In the genomic region with DNA sequence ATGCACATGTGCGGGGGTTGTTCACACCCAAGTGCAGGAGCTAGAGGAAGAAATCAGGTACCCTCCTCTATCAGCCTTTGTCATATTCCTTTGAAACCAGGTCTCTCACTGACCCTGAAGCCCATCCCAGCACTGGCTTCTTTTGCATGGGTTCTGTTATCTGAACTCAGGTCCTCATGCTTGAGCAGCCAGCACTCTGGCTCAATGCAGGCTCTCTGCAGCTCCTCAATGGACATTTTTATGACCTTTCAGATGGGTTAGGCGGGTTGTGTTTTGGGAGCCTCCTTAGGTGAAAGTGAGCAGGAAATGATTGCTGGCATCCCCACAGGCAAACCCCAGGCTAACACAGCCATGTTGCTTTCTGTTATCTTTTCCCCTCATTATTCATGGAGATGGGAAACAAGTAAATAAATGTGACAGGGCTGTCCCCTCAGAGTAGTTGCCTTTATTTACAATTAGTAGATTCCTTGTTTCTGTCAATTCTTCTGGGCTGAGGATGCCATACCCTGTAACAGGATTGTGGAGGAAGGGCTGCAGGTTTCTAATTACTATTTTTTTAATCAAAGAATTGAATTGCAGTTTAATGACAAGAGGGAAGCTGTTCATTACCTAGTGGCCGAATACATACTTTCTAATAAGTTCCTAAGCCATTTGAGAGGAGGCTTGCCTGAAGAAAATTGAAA, we compare ENCODE assay signal across 12 mouse cellular contexts.
DNase-seq lines count a peak whose midpoint lies in the region; ATAC-seq and TF ChIP-seq lines count a peak whose summit lies in the region.
"Had no signal": no experiment of that assay in that cellular context is flagged by ENCODE, and none has a peak within 500 bp of the region (broad histone marks: within the 10 kb centered on the region; RNA-seq: fewer than 3 reads in every experiment).

No protein-coding gene starts in this region.

- H3K4me3 ChIP-seq in liver, postnatal 0 days (ENCODE audit: low read depth, low read length): no peak overlapping the region
- H3K4me3 ChIP-seq in forebrain, embryonic 11.5 days (ENCODE audit: low read depth, low read length): no peak overlapping the region
- H3K4me3 ChIP-seq in hindbrain, embryonic 14.5 days (replicated peaks; ENCODE audit: low read length): no peak overlapping the region
- no peak overlapping the region for H3K4me3 ChIP-seq in neural tube, embryonic 13.5 days
- no peak overlapping the region for H3K4me3 ChIP-seq in intestine, embryonic 16.5 days (ENCODE audit: low read length)
- no peak overlapping the region for H3K4me3 ChIP-seq in gastrocnemius, adult 2 months
- H3K4me3 ChIP-seq: myocyte; stomach, embryonic 15.5 days had no signal

- no peaks in the 10 kb centered on the region for H3K36me3 ChIP-seq in liver, postnatal 0 days (replicated peaks; ENCODE audit: insufficient read depth, low read length)
- no peaks in the 10 kb centered on the region for H3K36me3 ChIP-seq in forebrain, embryonic 11.5 days (ENCODE audit: control insufficient read depth, insufficient read depth, low read length)
- no peaks in the 10 kb centered on the region for H3K36me3 ChIP-seq in hindbrain, embryonic 14.5 days (replicated peaks; ENCODE audit: control insufficient read depth, insufficient read depth)
- no peaks in the 10 kb centered on the region for H3K36me3 ChIP-seq in neural tube, embryonic 13.5 days
- no peaks in the 10 kb centered on the region for H3K36me3 ChIP-seq in intestine, embryonic 16.5 days (ENCODE audit: control insufficient read depth, insufficient read depth, low read length)
- H3K36me3 ChIP-seq: stomach, embryonic 15.5 days had no signal

- H3K9me3 ChIP-seq in liver, postnatal 0 days (ENCODE audit: low read length): no peaks in the 10 kb centered on the region
- H3K9me3 ChIP-seq in forebrain, embryonic 11.5 days (ENCODE audit: control insufficient read depth, low read length): no peaks in the 10 kb centered on the region
- H3K9me3 ChIP-seq in hindbrain, embryonic 14.5 days (ENCODE audit: control insufficient read depth, low read length): no peaks in the 10 kb centered on the region
- no peaks in the 10 kb centered on the region for H3K9me3 ChIP-seq in neural tube, embryonic 13.5 days
- no peaks in the 10 kb centered on the region for H3K9me3 ChIP-seq in intestine, embryonic 16.5 days (ENCODE audit: control insufficient read depth, low read length)
- H3K9me3 ChIP-seq: stomach, embryonic 15.5 days had no signal

- no peak for ATAC-seq in liver, postnatal 0 days
- ATAC-seq in forebrain, embryonic 11.5 days (replicated peaks; ENCODE audit: low FRiP score): peak; percentile 35
- 0 out of 2 replicates have a peak, but pooled peaks have one; percentile 7 for ATAC-seq in hindbrain, embryonic 14.5 days (ENCODE audit: low FRiP score)
- ATAC-seq in neural tube, embryonic 13.5 days (ENCODE audit: low read depth): peak; percentile 40; the same call in 1 of the 2 replicates
- ATAC-seq in intestine, embryonic 16.5 days: no peak

- no peaks in the 10 kb centered on the region for H3K4me1 ChIP-seq in liver, postnatal 0 days (ENCODE audit: insufficient read depth)
- H3K4me1 ChIP-seq in forebrain, embryonic 11.5 days (replicated peaks; ENCODE audit: control insufficient read depth, insufficient read depth, low read length): 0 out of 2 replicates have a peak, but pooled peaks cover 3% of the 10 kb centered on the region
- peaks cover 12% of the 10 kb centered on the region; the same call in 1 of the 2 replicates for H3K4me1 ChIP-seq in hindbrain, embryonic 14.5 days (replicated peaks; ENCODE audit: control insufficient read depth, insufficient read depth, low read length)
- H3K4me1 ChIP-seq in neural tube, embryonic 13.5 days (replicated peaks): peaks cover 20% of the 10 kb centered on the region
- H3K4me1 ChIP-seq in intestine, embryonic 16.5 days (ENCODE audit: control insufficient read depth, insufficient read depth, low read length): no peaks in the 10 kb centered on the region
- H3K4me1 ChIP-seq: stomach, embryonic 15.5 days had no signal

- intact Hi-C loops in gastrocnemius, adult 2 months (cut with DNase I): no loop called here

- 46% methylated on average over 3 of the region's 3 CpGs for WGBS in liver, postnatal 0 days (ENCODE audit: insufficient replicate concordance)
- WGBS in forebrain, embryonic 11.5 days: 39% methylated on average over 3 of the region's 3 CpGs
- WGBS in hindbrain, embryonic 14.5 days: 30% methylated on average over 3 of the region's 3 CpGs
- 51% methylated on average over 3 of the region's 3 CpGs for WGBS in neural tube, embryonic 13.5 days
- 56% methylated on average over 3 of the region's 3 CpGs for WGBS in intestine, embryonic 16.5 days

- no peak overlapping the region for H3K4me2 ChIP-seq in liver, postnatal 0 days (ENCODE audit: low read depth, low read length)
- peak overlapping the region; percentile 18; the same call in 1 of the 2 replicates for H3K4me2 ChIP-seq in forebrain, embryonic 11.5 days (ENCODE audit: low read depth, low read length, severe bottlenecking)
- H3K4me2 ChIP-seq in hindbrain, embryonic 14.5 days (replicated peaks): peak overlapping the region; percentile 15; the same call in 1 of the 2 replicates
- peak overlapping the region; percentile 33; the same call in 1 of the 2 replicates for H3K4me2 ChIP-seq in neural tube, embryonic 13.5 days
- H3K4me2 ChIP-seq in intestine, embryonic 16.5 days (ENCODE audit: low read depth, low read length): no peak overlapping the region
- H3K4me2 ChIP-seq: stomach, embryonic 15.5 days had no signal

- TF ChIP-seq EP300 in liver, postnatal 0 days (IDR thresholded peaks at IDR 0.05; ENCODE audit: low read depth): no peak

- H3K27ac ChIP-seq in liver, postnatal 0 days (ENCODE audit: low read depth): peak overlapping the region; percentile 39; the same call in 1 of the 2 replicates
- H3K27ac ChIP-seq in forebrain, embryonic 11.5 days (ENCODE audit: low read depth, low read length): peak overlapping the region; percentile 78
- peak overlapping the region; percentile 86 for H3K27ac ChIP-seq in hindbrain, embryonic 14.5 days
- H3K27ac ChIP-seq in neural tube, embryonic 13.5 days (replicated peaks): peak overlapping the region; percentile 86
- H3K27ac ChIP-seq in intestine, embryonic 16.5 days (ENCODE audit: low read length): no peak overlapping the region
- H3K27ac ChIP-seq in gastrocnemius, adult 2 months: no peak overlapping the region
- H3K27ac ChIP-seq: stomach, embryonic 15.5 days had no signal

- no peak for DNase-seq in liver, postnatal 0 days
- no peak for DNase-seq in liver
- DNase-seq in forebrain, embryonic 11.5 days (ENCODE audit: low spot score): peak; percentile 46
- DNase-seq in hindbrain, embryonic 14.5 days (ENCODE audit: low spot score): no peak
- no peak for DNase-seq in urinary bladder, postnatal 10 days (ENCODE audit: low spot score)
- DNase-seq in gastrocnemius, adult 2 months: no peak
- DNase-seq: cerebellum, postnatal 25 days; heart, adult 18-20 months had no signal

- no peak overlapping the region for H3K9ac ChIP-seq in liver, postnatal 0 days (replicated peaks)
- no peak overlapping the region for H3K9ac ChIP-seq in forebrain, embryonic 11.5 days (ENCODE audit: low read length)
- no peak overlapping the region for H3K9ac ChIP-seq in hindbrain, embryonic 14.5 days
- no peak overlapping the region for H3K9ac ChIP-seq in neural tube, embryonic 13.5 days
- no peak overlapping the region for H3K9ac ChIP-seq in intestine, embryonic 16.5 days (ENCODE audit: low read depth, low read length)
- H3K9ac ChIP-seq: stomach, embryonic 15.5 days had no signal

- no peak for TF ChIP-seq CTCF in liver, postnatal 0 days (IDR thresholded peaks at IDR 0.05; ENCODE audit: low read depth)
- TF ChIP-seq CTCF in gastrocnemius, adult 2 months (IDR thresholded peaks at IDR 0.05): no peak

- H3K27me3 ChIP-seq in liver, postnatal 0 days (ENCODE audit: insufficient read depth, low read length): no peaks in the 10 kb centered on the region
- no peaks in the 10 kb centered on the region; the same call in 1 of the 2 replicates for H3K27me3 ChIP-seq in forebrain, embryonic 11.5 days (ENCODE audit: control insufficient read depth, insufficient read depth, low read length)
- H3K27me3 ChIP-seq in hindbrain, embryonic 14.5 days (ENCODE audit: control insufficient read depth, insufficient read depth, low read length): no peaks in the 10 kb centered on the region
- H3K27me3 ChIP-seq in neural tube, embryonic 13.5 days: peaks cover 11% of the 10 kb centered on the region
- H3K27me3 ChIP-seq in intestine, embryonic 16.5 days (replicated peaks; ENCODE audit: control insufficient read depth, insufficient read depth, low read length): 0 out of 2 replicates have a peak, but pooled peaks cover 5% of the 10 kb centered on the region
- H3K27me3 ChIP-seq: stomach, embryonic 15.5 days had no signal

Comparison
In these comparisons a context has a peak if more than half of its experiments do, and no peak if none do; other contexts are left out.
1. ATAC-seq: peak in forebrain, embryonic 11.5 days (single experiment), hindbrain, embryonic 14.5 days (single experiment) and neural tube, embryonic 13.5 days (single experiment); none in liver, postnatal 0 days (single experiment) and intestine, embryonic 16.5 days (single experiment).
2. H3K27ac ChIP-seq: peak in liver, postnatal 0 days (single experiment), forebrain, embryonic 11.5 days (single experiment), hindbrain, embryonic 14.5 days (single experiment) and neural tube, embryonic 13.5 days (single experiment); none in intestine, embryonic 16.5 days (single experiment) and gastrocnemius, adult 2 months (single experiment).
3. H3K4me2 ChIP-seq: peak in forebrain, embryonic 11.5 days (single experiment), hindbrain, embryonic 14.5 days (single experiment) and neural tube, embryonic 13.5 days (single experiment); none in liver, postnatal 0 days (single experiment) and intestine, embryonic 16.5 days (single experiment).